Mouse (Mus musculus) cerebellum, adult 2 months (tissue): ENCODE results near the gene Egln1. TPM values are rescaled to one million over a fixed set of nuclear protein-coding genes. Genes with fewer than 3 reads are reported as not detected.

Source experiments
- DNase-seq, 2 experiments: peaks; one replicate each; pipeline ENCODE4 v3.0.0; 2021
- H3K27ac ChIP-seq: fragments of 200-500 bp; 2 replicates; pipeline ENCODE4 v1.5.1; 2012; ENCODE audit warnings: low read length, control low read depth, inconsistent platforms; ENCODE audit not compliant: insufficient read depth
- H3K27me3 ChIP-seq: fragments of 200-500 bp; 2 replicates; pipeline ENCODE4 v1.6.1; 2012; ENCODE audit warnings: inconsistent platforms, mild to moderate bottlenecking, low read length, moderate library complexity; ENCODE audit not compliant: control insufficient read depth, insufficient read depth
- H3K4me1 ChIP-seq: fragments of 200-500 bp; 2 replicates; pipeline ENCODE4 v1.6.1; 2011; ENCODE audit warnings: low read length; ENCODE audit not compliant: control insufficient read depth, insufficient read depth
- H3K4me3 ChIP-seq: fragments of 200-500 bp; replicated peaks from 2 replicates; pipeline ENCODE3; 2011; ENCODE audit warnings: mild to moderate bottlenecking, low read depth, low read length, control low read depth; ENCODE audit not compliant: insufficient read depth
- CTCF ChIP-seq: fragments of 200-500 bp; IDR thresholded peaks from 2 replicates; pipeline ENCODE4 v1.5.1; 2011; ENCODE audit warnings: low read depth, mild to moderate bottlenecking, control low read depth, low read length, moderate library complexity, borderline replicate concordance; ENCODE audit not compliant: insufficient read depth
- POLR2A ChIP-seq: fragments of 200-500 bp; IDR thresholded peaks from 2 replicates; pipeline ENCODE4 v1.6.1; 2011; ENCODE audit warnings: low read length, control low read depth, borderline replicate concordance; ENCODE audit not compliant: insufficient read depth
- WGBS: fragments of 180-500 bp; shearing (Covaris S2); methylation state at CpG from one replicate; pipeline ENCODE4 v1.1.7; 2018; 5-methylcytosine and 5-hydroxymethylcytosine counted together
- polyA plus RNA-seq: library from polyadenylated mRNA; depleted of rRNA; stranded (reverse); fragments of >200 nt; gene quantifications from 2 replicates; pipeline ENCODE4 v1.2.3, GENCODE M21; 2012

Egln1 gene
- polyA plus RNA-seq, 1 experiment = 58.1 TPM

- Histone ChIP-seq H3K27me3 (no peaks in the 10 kb centered on the region), H3K27ac (0 out of 2 replicates have a peak overlapping the region, but pooled peaks have one; percentile 6), H3K4me1 (peaks cover 19% of the 10 kb centered on the region), H3K4me3 (peak overlapping the region; percentile 67)
- no peak for DNase-seq
- TF ChIP-seq CTCF (no peak), POLR2A (no peak)
- WGBS = 57% methylated on average over 26 of the region's 26 CpGs
Observed at GRCm38 (mm10) chr8:124896010-124896631, 53.0 kb downstream of the Egln1 start.

DNA sequence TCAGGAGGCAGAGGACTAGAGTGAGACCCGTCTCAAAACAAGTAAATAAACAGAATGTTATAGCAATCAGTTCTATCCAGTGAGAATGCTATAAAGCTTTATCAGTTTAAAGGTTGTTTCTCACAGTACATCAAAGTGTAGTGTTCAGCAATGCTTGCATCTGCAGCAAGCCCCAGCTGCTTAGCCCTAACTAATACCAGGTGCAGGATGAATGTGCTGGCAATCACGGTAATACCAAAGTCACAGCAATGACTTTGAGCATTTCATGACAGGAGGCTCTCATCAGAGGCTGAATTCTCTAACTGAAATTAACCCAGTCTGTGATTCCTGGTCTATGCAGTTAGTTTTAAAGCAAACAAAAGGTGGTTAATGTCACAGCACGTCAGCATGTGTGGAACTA, 56.5 kb downstream of the Egln1 start:
- 61% methylated on average over 3 of the region's 3 CpGs for WGBS
- no peak overlapping the region for H3K4me3 ChIP-seq
- H3K27ac ChIP-seq = no peak overlapping the region

DNA sequence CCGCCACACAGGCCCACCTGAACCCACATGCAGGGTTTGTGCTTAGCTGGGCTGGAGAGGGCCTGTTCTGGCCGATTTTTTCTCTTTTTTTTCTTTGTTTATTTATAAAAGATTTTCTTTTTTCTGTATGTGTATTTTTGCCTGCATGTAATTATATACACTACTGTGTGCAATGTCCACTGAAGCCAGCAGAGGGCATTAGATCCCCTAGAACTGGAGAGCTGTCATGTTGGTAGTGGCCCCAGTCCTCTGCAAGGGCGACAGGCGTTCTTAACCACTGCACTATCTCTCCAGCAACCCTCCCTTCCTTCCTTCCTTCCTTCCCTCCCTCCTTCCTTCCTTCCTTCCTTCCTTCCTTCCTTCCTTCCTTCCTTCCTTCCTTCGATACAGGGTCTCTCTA, 60.7 kb downstream of the Egln1 start:
- Histone ChIP-seq H3K27ac (no peak overlapping the region), H3K4me1 (no peaks in the 10 kb centered on the region), H3K4me3 (no peak overlapping the region), H3K27me3 (no peaks in the 10 kb centered on the region)
- no peak for DNase-seq
- 0 out of 2 replicates have a peak, but pooled peaks have one; percentile 18 for TF ChIP-seq CTCF
- no peak for TF ChIP-seq POLR2A
- 98% methylated on average over 5 of the region's 5 CpGs for WGBS

More for the DNA sequence above, 56.5 kb downstream of the Egln1 start:
- no peaks in the 10 kb centered on the region for H3K27me3 ChIP-seq
- DNase-seq = no peak
- H3K4me1 ChIP-seq = peaks cover 14% of the 10 kb centered on the region
- TF ChIP-seq POLR2A = no peak

DNA sequence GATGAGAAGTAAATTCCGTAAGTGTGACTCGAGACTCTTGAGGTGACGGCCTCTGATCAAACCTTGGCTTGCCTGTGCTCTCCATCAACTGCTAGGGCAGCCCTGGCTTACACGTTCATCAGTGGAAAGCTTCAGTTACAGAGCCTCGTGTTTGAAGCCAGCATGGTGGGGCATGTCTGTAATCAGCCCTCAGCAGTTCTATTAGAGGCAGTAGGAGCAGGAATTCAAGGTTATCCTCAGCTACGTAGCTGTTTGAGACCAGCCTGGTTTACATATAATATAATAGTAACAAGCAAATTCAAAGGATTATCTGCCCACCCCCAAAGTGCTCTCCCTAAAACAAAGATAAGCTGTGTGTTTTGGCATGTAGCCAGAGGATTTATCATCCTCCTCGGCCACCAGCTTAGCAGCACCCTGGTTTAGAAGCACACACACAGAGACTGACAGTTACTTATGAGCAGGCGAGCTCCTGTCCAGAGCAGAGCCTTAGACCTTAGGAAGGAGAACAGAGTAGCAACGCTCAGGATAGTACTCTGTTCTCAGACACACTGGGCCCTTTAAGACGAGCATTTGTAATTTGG, 70.1 kb downstream of the Egln1 start:
- no peak overlapping the region for H3K4me3 ChIP-seq
- no peak for DNase-seq
- H3K4me1 ChIP-seq = no peaks in the 10 kb centered on the region
- 82% methylated on average over 10 of the region's 10 CpGs for WGBS
- H3K27ac ChIP-seq = no peak overlapping the region
- TF ChIP-seq POLR2A = no peak
- no peak for TF ChIP-seq CTCF
- no peaks in the 10 kb centered on the region for H3K27me3 ChIP-seq

- DNase-seq = no peak
- no peaks in the 10 kb centered on the region for H3K27me3 ChIP-seq
Observed at GRCm38 (mm10) chr8:124878141-124878540, 71.0 kb downstream of the Egln1 start.

DNA sequence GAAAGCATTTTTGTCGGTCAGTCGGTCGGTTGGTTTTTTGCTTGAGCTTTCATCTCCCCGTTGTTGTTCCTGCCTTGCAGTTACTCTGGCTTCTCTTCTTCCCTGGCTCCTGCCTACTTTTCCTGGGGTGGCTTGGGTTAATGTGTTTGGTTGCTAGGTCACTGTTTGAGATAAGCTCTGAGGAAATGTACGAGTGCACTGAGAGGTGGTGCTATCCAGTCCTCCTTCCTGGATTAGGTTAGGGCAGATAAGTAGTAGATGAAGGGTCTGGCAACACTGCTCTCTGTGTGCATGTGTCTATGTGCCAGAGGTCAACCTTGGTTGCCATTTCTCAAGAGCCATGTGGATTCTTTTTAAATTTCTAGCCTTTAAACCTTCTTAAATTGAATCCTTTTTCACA, 76.4 kb downstream of the Egln1 start:
- no peak for DNase-seq
- H3K4me3 ChIP-seq = no peak overlapping the region
- H3K4me1 ChIP-seq = no peaks in the 10 kb centered on the region; the same call in 1 of the 2 replicates
- H3K27ac ChIP-seq = no peak overlapping the region
- TF ChIP-seq CTCF (no peak), POLR2A (no peak)
- 94% methylated on average over 5 of the region's 5 CpGs for WGBS
- no peaks in the 10 kb centered on the region for H3K27me3 ChIP-seq

More at GRCm38 (mm10) chr8:124878141-124878540, 71.0 kb downstream of the Egln1 start:
- Histone ChIP-seq H3K4me3 (no peak overlapping the region), H3K4me1 (no peaks in the 10 kb centered on the region), H3K27ac (no peak overlapping the region)
- WGBS = 89% methylated on average over 5 of the region's 5 CpGs
- TF ChIP-seq CTCF = no peak
- TF ChIP-seq POLR2A = no peak

DNA sequence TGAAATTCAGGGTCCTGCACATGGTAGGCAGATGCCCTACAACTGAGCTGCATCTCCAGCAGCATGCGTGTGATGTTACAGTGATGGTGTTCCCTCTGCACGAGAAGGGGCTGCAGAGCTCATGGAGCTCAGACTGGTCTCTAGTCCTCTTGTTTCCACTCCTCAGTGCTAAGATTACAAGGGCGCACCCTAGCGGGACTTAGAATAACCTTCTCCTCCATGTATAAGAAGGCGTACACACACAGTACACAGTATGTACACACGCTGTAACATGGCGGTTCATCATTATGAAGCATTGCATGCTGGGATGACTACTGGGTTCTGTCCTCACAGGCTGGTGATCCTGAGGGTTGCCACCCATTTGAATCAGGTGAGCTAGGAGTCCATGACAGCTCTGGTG, 77.0 kb downstream of the Egln1 start:
- Histone ChIP-seq H3K27ac (no peak overlapping the region), H3K4me3 (no peak overlapping the region), H3K27me3 (no peaks in the 10 kb centered on the region), H3K4me1 (no peaks in the 10 kb centered on the region; the same call in 1 of the 2 replicates)
- TF ChIP-seq CTCF (no peak), POLR2A (no peak)
- DNase-seq = no peak
- 93% methylated on average over 7 of the region's 7 CpGs for WGBS

GRCm38 (mm10) chr8:124871474-124871873, 77.7 kb downstream of the Egln1 start:
- no peak for DNase-seq
- H3K27ac ChIP-seq = no peak overlapping the region
- H3K4me1 ChIP-seq = peaks cover under 1% of the 10 kb centered on the region
- 91% methylated on average over 7 of the region's 7 CpGs for WGBS
- TF ChIP-seq CTCF (no peak), POLR2A (no peak)
- H3K4me3 ChIP-seq = no peak overlapping the region
- no peaks in the 10 kb centered on the region for H3K27me3 ChIP-seq
